Mouse (Mus musculus) hindbrain, embryonic 14.5 days (tissue): ENCODE measurements at regions not wholly inside any gene's neighbourhood (a gene's known extent, or its start where the extent isn't known, plus 50 kb on each side); places are given as distances from the start of the nearest gene placed in this dataset.

Experiments used
- ATAC-seq: fragments of 200-750 bp; cut with Nextera tagmentation; 2 replicates; pipeline ENCODE4 v1.8.0; 2017; ENCODE audit warnings: moderate number of reproducible peaks, mild to moderate bottlenecking, moderate TSS enrichment, moderate library complexity; ENCODE audit not compliant: low FRiP score
- DNase-seq: peaks from one replicate; pipeline ENCODE4 v3.0.0-alpha.2; 2015; ENCODE audit warnings: low spot score
- H3K27ac ChIP-seq: fragments of 300-500 bp; sonication (generic); 2 replicates; pipeline ENCODE4 v1.5.1; 2014; ENCODE audit warnings: mild to moderate bottlenecking, moderate library complexity
- H3K27me3 ChIP-seq: fragments of 300-500 bp; sonication (generic); 2 replicates; pipeline ENCODE4 v1.6.1; 2014; ENCODE audit warnings: mild to moderate bottlenecking, low read length, mixed read lengths; ENCODE audit not compliant: control insufficient read depth, insufficient read depth
- H3K36me3 ChIP-seq: fragments of 300-500 bp; sonication (generic); replicated peaks from 2 replicates; pipeline ENCODE4 v1.6.1; 2014; ENCODE audit not compliant: control insufficient read depth, insufficient read depth
- H3K4me1 ChIP-seq: fragments of 300-500 bp; sonication (generic); replicated peaks from 2 replicates; pipeline ENCODE4 v1.6.1; 2014; ENCODE audit warnings: antibody characterized with exemption, low read length, mixed read lengths; ENCODE audit not compliant: control insufficient read depth, insufficient read depth
- H3K4me2 ChIP-seq: fragments of 300-500 bp; sonication (generic); replicated peaks from 2 replicates; pipeline ENCODE4 v1.6.1; 2014; ENCODE audit warnings: mild to moderate bottlenecking, moderate library complexity
- H3K4me3 ChIP-seq: fragments of 300-500 bp; sonication (generic); replicated peaks from 2 replicates; pipeline ENCODE4 v1.5.1; 2014; ENCODE audit warnings: mild to moderate bottlenecking, low read length
- H3K9ac ChIP-seq: fragments of 300-500 bp; sonication (generic); 2 replicates; pipeline ENCODE4 v1.6.1; 2014
- H3K9me3 ChIP-seq: fragments of 300-500 bp; sonication (generic); 2 replicates; pipeline ENCODE4 v1.6.1; 2016; ENCODE audit warnings: low read length; ENCODE audit not compliant: control insufficient read depth
- WGBS: fragments of 180-500 bp; shearing (Covaris S2); extraction: QIAGEN DNeasy Blood & Tissue Kit; methylation state at CpG from one replicate; pipeline ENCODE4 v1.1.7; 2014; 5-methylcytosine and 5-hydroxymethylcytosine counted together

DNA sequence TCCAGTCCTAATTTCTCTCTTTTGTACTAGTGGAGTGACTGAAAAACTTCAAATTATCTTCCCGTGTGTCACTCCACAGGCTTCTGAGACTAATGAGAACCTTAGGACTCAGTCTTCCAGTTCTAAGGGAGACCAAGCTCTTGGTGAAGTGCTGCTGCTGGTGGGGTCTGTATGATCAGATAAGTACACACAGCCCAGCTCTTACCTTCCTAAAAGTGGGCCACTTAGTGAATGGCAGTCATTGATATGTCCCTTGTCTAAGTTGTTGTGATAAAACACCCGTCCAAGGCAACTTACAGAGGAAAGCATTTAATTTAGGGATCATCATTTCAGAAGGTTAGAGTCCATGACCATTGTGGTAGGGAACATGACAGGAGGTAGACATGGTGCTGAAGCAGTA lies 124.1 kb downstream of the Sec23ip start:
- 87% methylated on average over 2 of the region's 2 CpGs for WGBS
- H3K36me3 ChIP-seq = no peaks in the 10 kb centered on the region
- H3K4me3 ChIP-seq = no peak overlapping the region
- no peak for ATAC-seq
- no peaks in the 10 kb centered on the region for H3K27me3 ChIP-seq
- no peaks in the 10 kb centered on the region for H3K4me1 ChIP-seq
- DNase-seq = no peak
- H3K9me3 ChIP-seq = 0 out of 2 replicates have a peak, but pooled peaks cover 5% of the 10 kb centered on the region
- H3K9ac ChIP-seq = no peak overlapping the region
- H3K27ac ChIP-seq = no peak overlapping the region
- H3K4me2 ChIP-seq = no peak overlapping the region

DNA sequence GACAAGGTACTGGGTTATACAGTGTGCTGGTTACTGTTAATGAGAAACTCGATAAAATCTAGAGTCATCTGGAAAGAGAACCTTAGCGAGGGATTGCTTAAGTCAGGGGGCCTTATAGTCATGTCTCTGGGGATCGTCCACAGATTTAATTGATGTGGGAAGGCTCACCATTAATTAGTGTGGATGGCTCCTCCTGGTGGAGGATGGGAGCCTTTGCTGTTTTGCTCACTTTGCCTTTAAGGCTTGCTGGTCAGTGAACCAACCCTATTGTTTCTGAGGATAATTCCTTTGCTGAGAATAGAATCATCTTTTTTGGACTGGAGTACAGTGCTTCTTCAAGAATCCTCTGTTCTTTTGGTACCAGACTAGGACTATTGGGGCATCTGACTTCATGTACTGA lies 139.3 kb downstream of the Sec23ip start:
- no peaks in the 10 kb centered on the region for H3K36me3 ChIP-seq
- no peak overlapping the region for H3K4me2 ChIP-seq
- no peak overlapping the region for H3K4me3 ChIP-seq
- DNase-seq = no peak
- no peaks in the 10 kb centered on the region for H3K4me1 ChIP-seq
- ATAC-seq = no peak
- H3K9ac ChIP-seq = no peak overlapping the region
- no peaks in the 10 kb centered on the region for H3K9me3 ChIP-seq
- H3K27ac ChIP-seq = no peak overlapping the region
- no peaks in the 10 kb centered on the region for H3K27me3 ChIP-seq
- 73% methylated on average over 3 of the region's 3 CpGs for WGBS

DNA sequence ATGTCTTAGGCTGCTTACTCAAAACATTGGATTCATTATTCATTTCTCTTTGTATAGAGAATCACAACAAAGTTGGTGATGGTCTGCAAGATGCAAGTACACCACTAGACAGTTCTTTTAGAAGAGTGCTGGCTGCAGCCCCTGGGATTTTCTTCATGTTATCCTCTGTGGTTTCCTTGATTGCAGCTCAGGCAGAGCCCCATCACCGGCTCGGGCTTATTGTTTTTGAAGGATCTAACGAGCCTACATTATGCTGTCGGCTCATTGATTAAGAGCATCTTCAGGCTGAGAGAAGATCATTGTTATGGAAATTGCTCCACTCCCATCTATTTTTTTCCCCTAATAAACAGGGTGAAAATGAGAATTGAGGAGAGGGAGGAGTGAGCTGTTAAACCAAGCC lies 140.8 kb downstream of the Sec23ip start:
- Histone ChIP-seq H3K4me1 (no peaks in the 10 kb centered on the region), H3K36me3 (no peaks in the 10 kb centered on the region), H3K27ac (no peak overlapping the region), H3K4me2 (no peak overlapping the region), H3K4me3 (no peak overlapping the region), H3K9ac (no peak overlapping the region), H3K27me3 (no peaks in the 10 kb centered on the region), H3K9me3 (no peaks in the 10 kb centered on the region)
- 34% methylated on average over 4 of the region's 4 CpGs for WGBS
- ATAC-seq = no peak
- DNase-seq = no peak

DNA sequence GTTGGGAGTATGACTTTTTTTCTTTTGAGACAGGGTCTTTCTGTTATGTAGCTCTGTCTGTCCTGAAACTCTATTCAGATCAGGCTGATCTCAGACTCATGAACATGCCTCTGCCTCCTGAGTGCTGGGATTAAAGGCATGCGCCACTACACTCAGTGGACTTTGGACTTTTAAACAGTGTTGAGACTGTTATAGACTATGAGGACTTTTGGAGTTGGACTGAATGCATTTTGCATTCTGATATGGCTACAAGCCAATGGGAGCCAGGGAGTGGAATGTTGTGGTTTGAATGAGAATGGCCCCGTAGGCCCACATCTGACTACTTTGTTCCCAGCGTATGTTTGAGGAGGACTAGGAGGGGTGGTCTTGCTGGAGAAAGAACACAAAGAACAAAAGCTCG lies 165.4 kb downstream of the Sec23ip start:
- H3K27ac ChIP-seq = no peak overlapping the region
- H3K4me1 ChIP-seq = no peaks in the 10 kb centered on the region
- no peak for ATAC-seq
- no peak overlapping the region for H3K4me2 ChIP-seq
- WGBS = 81% methylated on average over 4 of the region's 4 CpGs
- no peaks in the 10 kb centered on the region for H3K36me3 ChIP-seq
- H3K9me3 ChIP-seq = no peaks in the 10 kb centered on the region
- H3K4me3 ChIP-seq = no peak overlapping the region
- no peaks in the 10 kb centered on the region for H3K27me3 ChIP-seq
- H3K9ac ChIP-seq = no peak overlapping the region
- DNase-seq = no peak

DNA sequence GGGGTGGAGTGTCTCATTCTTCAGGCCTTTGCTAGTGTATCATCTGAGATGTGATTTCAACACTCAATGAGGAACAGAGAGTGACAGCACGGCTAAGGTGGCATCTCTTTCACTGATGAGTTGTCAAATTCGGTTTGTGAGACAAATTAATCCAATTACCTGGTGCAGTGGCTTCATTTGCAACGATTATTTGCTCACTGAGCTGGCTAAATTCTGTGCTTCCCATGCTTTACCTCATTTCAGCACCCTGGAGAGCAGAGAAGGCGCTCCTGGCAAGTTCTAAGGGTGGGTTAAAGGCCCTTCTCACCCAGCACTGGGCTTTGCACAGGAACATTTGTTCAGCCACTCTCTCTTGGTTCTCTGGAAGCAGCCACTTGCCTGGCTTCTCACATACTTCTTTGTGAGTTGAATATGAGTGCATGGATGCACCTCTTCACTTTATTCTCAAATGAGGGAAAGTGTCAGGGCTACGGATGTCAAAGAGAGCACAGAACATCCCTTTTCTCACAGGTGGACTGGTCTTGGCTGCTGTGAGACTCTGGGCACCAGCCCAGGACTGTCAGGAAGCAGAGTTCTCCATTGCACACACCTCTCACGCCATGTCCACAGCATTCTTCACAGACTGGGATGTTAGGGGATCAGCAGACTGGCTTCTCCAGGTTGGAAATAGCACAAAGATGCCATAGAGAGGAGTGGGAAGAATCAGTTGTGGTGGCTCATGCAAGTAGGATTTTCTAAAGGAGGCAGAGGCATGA lies 193.4 kb downstream of the Sec23ip start:
- Histone ChIP-seq H3K36me3 (no peaks in the 10 kb centered on the region), H3K4me2 (no peak overlapping the region), H3K9me3 (no peaks in the 10 kb centered on the region), H3K4me3 (no peak overlapping the region), H3K9ac (no peak overlapping the region), H3K27ac (no peak overlapping the region), H3K27me3 (no peaks in the 10 kb centered on the region), H3K4me1 (no peaks in the 10 kb centered on the region)
- peak; percentile 57 for DNase-seq
- no peak for ATAC-seq
- 47% methylated on average over 6 of the region's 6 CpGs for WGBS

DNA sequence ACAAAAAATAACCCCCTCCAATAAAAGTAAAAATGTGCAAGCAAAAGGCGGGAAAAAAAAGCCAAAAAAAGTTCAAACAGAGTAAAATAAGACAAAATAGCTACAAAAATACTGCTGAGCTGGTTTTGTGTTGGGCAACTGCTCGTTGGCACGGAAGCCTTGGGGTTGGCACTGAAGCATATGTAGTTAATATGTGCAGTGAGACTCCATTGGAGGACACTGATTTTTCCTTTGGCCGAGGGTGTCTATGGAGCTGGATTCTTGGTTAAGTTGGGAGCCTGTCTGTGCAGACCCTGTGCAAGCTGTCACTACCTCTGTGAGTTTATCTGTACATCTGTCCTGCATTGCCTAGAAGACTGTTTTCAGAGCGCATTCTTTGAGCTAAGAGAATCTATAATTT lies 215.8 kb downstream of the Sec23ip start:
- WGBS = 87% methylated on average over 5 of the region's 5 CpGs
- H3K4me1 ChIP-seq = no peaks in the 10 kb centered on the region
- H3K9me3 ChIP-seq = no peaks in the 10 kb centered on the region
- H3K4me3 ChIP-seq = no peak overlapping the region
- H3K27me3 ChIP-seq = no peaks in the 10 kb centered on the region
- no peak overlapping the region for H3K27ac ChIP-seq
- H3K9ac ChIP-seq = no peak overlapping the region
- DNase-seq (no peak), ATAC-seq (no peak)
- no peak overlapping the region for H3K4me2 ChIP-seq
- H3K36me3 ChIP-seq = no peaks in the 10 kb centered on the region

DNA sequence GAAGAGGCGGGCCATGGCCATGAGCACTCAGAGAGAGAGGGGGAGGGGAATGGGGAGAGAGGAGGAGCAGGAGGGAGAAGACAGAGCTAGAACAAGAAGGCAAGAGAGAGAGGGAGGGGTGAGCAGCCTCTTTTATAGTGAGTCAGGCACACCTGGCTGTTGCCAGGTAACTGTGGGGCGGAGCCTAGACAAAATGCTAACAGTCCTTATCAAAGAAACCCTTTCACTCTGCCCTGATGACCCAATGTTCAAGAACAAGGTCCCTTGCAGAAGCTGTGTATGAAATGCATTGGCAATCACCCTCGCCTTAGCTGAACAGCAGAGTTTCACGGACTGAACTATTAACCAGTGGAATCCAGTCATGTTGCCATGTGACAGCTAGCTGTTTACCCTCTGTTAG lies 235.2 kb downstream of the Sec23ip start:
- Histone ChIP-seq H3K9ac (no peak overlapping the region), H3K9me3 (no peaks in the 10 kb centered on the region), H3K36me3 (no peaks in the 10 kb centered on the region), H3K27ac (no peak overlapping the region), H3K27me3 (no peaks in the 10 kb centered on the region), H3K4me2 (no peak overlapping the region), H3K4me3 (no peak overlapping the region), H3K4me1 (no peaks in the 10 kb centered on the region)
- WGBS = 79% methylated on average over 4 of the region's 4 CpGs
- no peak for ATAC-seq
- no peak for DNase-seq

DNA sequence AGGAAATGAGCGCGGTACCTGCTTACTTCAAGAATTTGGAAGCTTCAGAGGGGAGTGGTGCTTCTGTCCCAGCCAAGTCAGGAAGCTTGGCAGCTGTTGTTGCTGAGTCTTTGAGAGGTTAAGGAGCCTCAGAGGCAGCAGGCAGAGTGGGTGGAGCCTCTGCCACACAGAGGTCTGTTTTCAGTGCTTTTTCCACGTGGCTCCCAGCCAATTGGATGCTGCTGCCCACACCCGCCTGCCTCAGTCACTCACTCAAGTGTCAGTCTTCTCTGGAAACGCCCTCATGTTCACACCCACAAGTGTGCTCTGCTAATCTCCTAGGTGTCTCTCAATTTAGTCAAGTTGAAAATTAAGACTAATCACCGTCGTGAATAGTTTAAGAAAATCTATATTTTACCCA lies 236.1 kb downstream of the Sec23ip start:
- Histone ChIP-seq H3K4me2 (no peak overlapping the region), H3K27ac (no peak overlapping the region), H3K27me3 (no peaks in the 10 kb centered on the region), H3K4me1 (no peaks in the 10 kb centered on the region), H3K4me3 (no peak overlapping the region), H3K36me3 (no peaks in the 10 kb centered on the region), H3K9me3 (no peaks in the 10 kb centered on the region), H3K9ac (no peak overlapping the region)
- DNase-seq = no peak
- ATAC-seq = no peak
- 48% methylated on average over 7 of the region's 7 CpGs for WGBS

DNA sequence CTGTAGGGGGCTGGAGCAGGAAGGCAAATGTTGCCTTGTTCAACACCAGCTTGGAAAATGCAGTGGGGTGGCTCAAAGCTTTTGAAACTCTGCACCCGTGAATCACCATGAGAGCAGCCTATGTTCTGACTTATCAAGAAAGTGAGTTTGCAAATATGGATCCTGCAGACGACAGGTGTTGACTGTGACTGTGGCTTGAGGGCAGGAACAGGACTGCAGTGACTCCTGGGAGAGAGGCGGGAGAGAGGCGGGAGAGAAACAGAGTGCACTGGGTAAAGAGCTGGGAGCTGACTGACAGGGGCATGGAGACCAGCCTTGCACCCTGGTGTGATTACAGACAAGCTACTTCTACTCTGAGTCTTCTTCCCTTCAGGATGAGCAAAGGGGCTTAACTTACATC lies 254.0 kb downstream of the Sec23ip start:
- no peaks in the 10 kb centered on the region for H3K27me3 ChIP-seq
- no peak overlapping the region for H3K9ac ChIP-seq
- no peak overlapping the region for H3K4me3 ChIP-seq
- no peak overlapping the region for H3K27ac ChIP-seq
- H3K4me2 ChIP-seq = no peak overlapping the region
- ATAC-seq = no peak
- H3K4me1 ChIP-seq = no peaks in the 10 kb centered on the region
- WGBS = 74% methylated on average over 4 of the region's 4 CpGs
- DNase-seq = no peak
- no peaks in the 10 kb centered on the region for H3K9me3 ChIP-seq
- no peaks in the 10 kb centered on the region for H3K36me3 ChIP-seq

DNA sequence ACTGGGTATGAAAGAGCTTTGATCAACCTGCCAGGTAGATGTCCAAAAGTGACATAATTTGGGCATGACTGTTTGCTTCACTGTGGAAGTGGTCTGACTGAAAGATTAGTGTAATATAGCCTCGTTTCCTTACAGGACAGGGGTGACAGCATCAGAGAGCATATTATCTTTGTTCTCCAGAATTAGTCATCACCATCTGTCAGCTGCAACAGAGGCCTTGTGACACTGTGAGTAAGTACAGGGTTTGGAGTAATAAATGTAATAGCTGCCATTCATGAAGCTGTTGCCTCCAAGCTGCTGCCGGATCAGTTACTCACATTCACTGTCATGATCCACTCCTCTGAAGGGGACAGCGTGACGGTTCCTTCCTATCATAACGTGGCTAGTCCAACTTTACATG lies 254.4 kb upstream of the Plpp4 start:
- no peaks in the 10 kb centered on the region for H3K4me1 ChIP-seq
- no peaks in the 10 kb centered on the region for H3K36me3 ChIP-seq
- H3K4me2 ChIP-seq = no peak overlapping the region
- no peak overlapping the region for H3K27ac ChIP-seq
- H3K9me3 ChIP-seq = no peaks in the 10 kb centered on the region
- H3K4me3 ChIP-seq = no peak overlapping the region
- WGBS = 76% methylated on average over 5 of the region's 5 CpGs
- DNase-seq (no peak), ATAC-seq (no peak)
- no peaks in the 10 kb centered on the region for H3K27me3 ChIP-seq
- H3K9ac ChIP-seq = no peak overlapping the region
